Mouse (Mus musculus) liver, embryonic 14.5 days (tissue): Measurements from ENCODE around the gene Slc45a2. TPM values are rescaled to one million over a fixed set of nuclear protein-coding genes. Genes with fewer than 3 reads are reported as not detected.

ENCODE experiments used
- ATAC-seq: fragments of 200-750 bp; cut with Nextera tagmentation; 2 replicates; pipeline ENCODE4 v1.8.0; 2017; ENCODE audit warnings: moderate number of reproducible peaks, mild to moderate bottlenecking, moderate library complexity; ENCODE audit not compliant: insufficient read depth
- DNase-seq, 3 experiments: peaks; one replicate each; pipeline ENCODE4 v3.0.0-alpha.2; 2012 to 2013; ENCODE audit warnings: low read depth in 3 of 3, low spot score in 3 of 3
- H3K27ac ChIP-seq: fragments of 300-500 bp; sonication (generic); 2 replicates; pipeline ENCODE4 v1.5.1; 2014; ENCODE audit warnings: moderate library complexity, mild to moderate bottlenecking, control low read depth, inconsistent platforms
- H3K27me3 ChIP-seq: fragments of 300-500 bp; sonication (generic); 2 replicates; pipeline ENCODE4 v1.6.1; 2014; ENCODE audit warnings: mild to moderate bottlenecking, low read length, moderate library complexity; ENCODE audit not compliant: control insufficient read depth, insufficient read depth
- H3K36me3 ChIP-seq: fragments of 300-500 bp; sonication (generic); replicated peaks from 2 replicates; pipeline ENCODE4 v1.6.1; 2014; ENCODE audit warnings: low read depth; ENCODE audit not compliant: control insufficient read depth, insufficient read depth
- H3K4me1 ChIP-seq, 2 experiments: fragments of 200-500 bp in 1 of 2; fragments of 300-500 bp in 1 of 2; sonication (generic) in 1 of 2; replicated peaks; 2 replicates each; pipeline ENCODE4 v1.6.1; 2012 to 2014; ENCODE audit warnings: antibody characterized with exemption in 1 of 2, inconsistent platforms in 1 of 2, low read length in 1 of 2; ENCODE audit not compliant: control insufficient read depth in 2 of 2, insufficient read depth in 2 of 2
- H3K4me2 ChIP-seq: fragments of 300-500 bp; sonication (generic); 2 replicates; pipeline ENCODE4 v1.6.1; 2014; ENCODE audit warnings: low read depth, mild to moderate bottlenecking, control low read depth, moderate library complexity
- H3K4me3 ChIP-seq, 2 experiments: fragments of 200-500 bp in 1 of 2; fragments of 300-500 bp in 1 of 2; sonication (generic) in 1 of 2; 2 replicates each; pipeline ENCODE4 v1.5.1; 2012 to 2014; ENCODE audit warnings: low read depth in 2 of 2, low read length in 2 of 2, mild to moderate bottlenecking in 2 of 2, control low read depth in 1 of 2, inconsistent platforms in 1 of 2, moderate library complexity in 1 of 2; ENCODE audit not compliant: insufficient read depth in 1 of 2
- H3K9ac ChIP-seq: fragments of 300-500 bp; sonication (generic); replicated peaks from 2 replicates; pipeline ENCODE4 v1.6.1; 2014; ENCODE audit warnings: mild to moderate bottlenecking, control low read depth, moderate library complexity
- H3K9me3 ChIP-seq: fragments of 300-500 bp; sonication (generic); 2 replicates; pipeline ENCODE4 v1.6.1; 2016; ENCODE audit warnings: low read length, mixed read lengths; ENCODE audit not compliant: control insufficient read depth
- CTCF ChIP-seq: IDR thresholded peaks from 2 replicates; pipeline ENCODE4 v1.5.1; 2016; ENCODE audit warnings: antibody characterized with exemption, low read depth, control low read depth
- EP300 ChIP-seq: IDR thresholded peaks from 2 replicates; pipeline ENCODE4 v1.6.1; 2016; ENCODE audit warnings: antibody characterized with exemption, low read depth
- WGBS: fragments of 180-500 bp; shearing (Covaris S2); extraction: QIAGEN DNeasy Blood & Tissue Kit; methylation state at CpG from one replicate; pipeline ENCODE4 v1.1.7; 2014; ENCODE audit not compliant: insufficient replicate concordance; 5-methylcytosine and 5-hydroxymethylcytosine counted together
- polyA plus RNA-seq, 2 experiments: library from polyadenylated mRNA; depleted of rRNA in 1 of 2; stranded (reverse) in 1 of 2; unstranded in 1 of 2; fragments of >200 nt; fragmentation: Nextera tagmentation in 1 of 2; extraction: Ambion mirVana in 1 of 2; gene quantifications; 2 replicates each; pipeline versions ENCODE4 v1.2.1 to v1.2.3; 2012 to 2014

The Slc45a2 gene
- polyA plus RNA-seq, 2 experiments: 0.01 TPM; not detected in 1

DNA sequence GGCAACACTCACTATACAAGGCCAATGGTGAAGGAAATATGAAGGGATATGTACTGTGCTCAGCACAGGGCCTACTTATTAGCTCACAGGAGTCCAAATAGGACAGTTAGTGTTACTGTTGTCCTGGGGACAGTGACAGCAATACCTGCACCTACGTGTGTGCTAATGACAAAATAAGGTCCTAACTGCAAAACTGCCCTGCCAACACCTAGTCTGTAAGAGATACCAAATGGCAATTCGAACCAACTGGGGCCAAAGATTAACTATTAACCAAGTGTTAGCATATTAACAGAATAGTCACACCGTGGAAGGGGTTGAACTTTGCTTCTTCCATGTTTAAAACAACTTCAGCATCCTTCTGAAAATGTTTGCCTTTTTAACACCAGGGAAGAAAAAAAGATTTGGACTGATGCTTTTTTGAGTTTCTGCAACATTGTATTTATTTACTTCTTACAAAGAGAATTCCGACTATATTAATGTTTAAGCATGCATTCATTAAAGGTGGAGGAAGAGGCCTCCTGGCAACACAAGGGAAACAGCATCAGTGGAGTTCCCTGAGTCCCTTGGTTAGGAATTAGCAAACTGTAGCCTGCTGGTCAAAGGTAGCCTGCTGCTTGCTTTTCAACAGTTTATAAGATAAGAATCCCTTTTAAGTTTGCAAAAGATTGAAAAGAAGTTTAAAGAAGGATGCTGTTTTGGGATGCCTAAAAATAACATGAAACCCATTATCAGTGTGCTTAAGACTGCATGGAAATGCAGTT, 26.5 kb downstream of the Slc45a2 start:
- H3K36me3 ChIP-seq: no peaks in the 10 kb centered on the region
- H3K4me2 ChIP-seq: no peak overlapping the region
- peak; percentile 65; the same call in 1 of the 2 replicates for ATAC-seq
- 36% methylated on average over 4 of the region's 4 CpGs for WGBS
- peak in 1 of 3 experiments; percentile 12 for DNase-seq
- H3K27me3 ChIP-seq: no peaks in the 10 kb centered on the region
- no peaks in the 10 kb centered on the region for H3K9me3 ChIP-seq
- no peak overlapping the region for H3K9ac ChIP-seq
- no peak overlapping the region for H3K27ac ChIP-seq
- TF ChIP-seq CTCF (no peak), EP300 (no peak)
- no peak overlapping the region for H3K4me3 ChIP-seq
- H3K4me1 ChIP-seq: peaks cover 0 to 6% of the 10 kb centered on the region in 2 experiments; a peak in 1 of 4 replicates

- Histone ChIP-seq H3K4me3 (no peak overlapping the region), H3K4me1 (peaks cover 0 to 6% of the 10 kb centered on the region in 2 experiments; a peak in 1 of 4 replicates), H3K36me3 (no peaks in the 10 kb centered on the region), H3K27ac (no peak overlapping the region), H3K4me2 (no peak overlapping the region), H3K9ac (no peak overlapping the region), H3K9me3 (no peaks in the 10 kb centered on the region), H3K27me3 (no peaks in the 10 kb centered on the region)
- DNase-seq (no peak), ATAC-seq (no peak)
- no peak for TF ChIP-seq CTCF
- TF ChIP-seq EP300: no peak
- 67% methylated on average over 3 of the region's 3 CpGs for WGBS
Measured at GRCm38 (mm10) chr15:11030188-11030587, 29.7 kb downstream of the Slc45a2 start.

DNA sequence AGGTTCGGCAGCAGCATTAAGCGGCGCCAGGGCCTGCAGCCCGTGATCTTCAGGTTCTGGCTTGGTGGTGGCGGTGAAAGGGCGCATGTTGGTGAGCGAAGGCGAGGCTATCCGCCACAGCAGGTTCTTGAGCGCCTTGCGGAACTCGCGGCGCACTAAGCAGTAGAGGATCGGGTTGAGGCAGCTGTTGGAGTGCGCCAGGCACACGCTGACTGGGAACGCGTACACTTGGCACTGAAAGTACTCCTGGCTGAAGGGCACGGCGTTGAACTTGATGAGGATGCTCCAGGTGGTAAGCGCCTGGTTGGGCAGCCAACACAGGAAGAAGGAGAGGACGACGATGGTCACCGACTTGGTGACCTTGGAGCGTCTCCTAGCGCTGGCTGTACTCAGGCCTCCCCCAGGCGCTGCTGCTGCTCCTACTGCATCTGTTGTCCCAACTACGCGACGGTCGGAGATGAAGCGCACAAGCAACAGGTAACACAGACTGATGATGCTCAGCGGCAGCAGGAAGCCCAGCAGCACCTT, 35.5 kb downstream of the Slc45a2 start:
- TF ChIP-seq EP300 (no peak), CTCF (no peak)
- Histone ChIP-seq H3K27me3 (peaks cover 30% of the 10 kb centered on the region), H3K4me1 (no peaks in the 10 kb centered on the region), H3K9ac (no peak overlapping the region), H3K9me3 (no peaks in the 10 kb centered on the region), H3K36me3 (no peaks in the 10 kb centered on the region), H3K4me2 (peak overlapping the region; percentile 37), H3K27ac (no peak overlapping the region), H3K4me3 (no peak overlapping the region)
- no peak for ATAC-seq
- DNase-seq: no peak
- WGBS: 6% methylated on average over 34 of the region's 34 CpGs

DNA sequence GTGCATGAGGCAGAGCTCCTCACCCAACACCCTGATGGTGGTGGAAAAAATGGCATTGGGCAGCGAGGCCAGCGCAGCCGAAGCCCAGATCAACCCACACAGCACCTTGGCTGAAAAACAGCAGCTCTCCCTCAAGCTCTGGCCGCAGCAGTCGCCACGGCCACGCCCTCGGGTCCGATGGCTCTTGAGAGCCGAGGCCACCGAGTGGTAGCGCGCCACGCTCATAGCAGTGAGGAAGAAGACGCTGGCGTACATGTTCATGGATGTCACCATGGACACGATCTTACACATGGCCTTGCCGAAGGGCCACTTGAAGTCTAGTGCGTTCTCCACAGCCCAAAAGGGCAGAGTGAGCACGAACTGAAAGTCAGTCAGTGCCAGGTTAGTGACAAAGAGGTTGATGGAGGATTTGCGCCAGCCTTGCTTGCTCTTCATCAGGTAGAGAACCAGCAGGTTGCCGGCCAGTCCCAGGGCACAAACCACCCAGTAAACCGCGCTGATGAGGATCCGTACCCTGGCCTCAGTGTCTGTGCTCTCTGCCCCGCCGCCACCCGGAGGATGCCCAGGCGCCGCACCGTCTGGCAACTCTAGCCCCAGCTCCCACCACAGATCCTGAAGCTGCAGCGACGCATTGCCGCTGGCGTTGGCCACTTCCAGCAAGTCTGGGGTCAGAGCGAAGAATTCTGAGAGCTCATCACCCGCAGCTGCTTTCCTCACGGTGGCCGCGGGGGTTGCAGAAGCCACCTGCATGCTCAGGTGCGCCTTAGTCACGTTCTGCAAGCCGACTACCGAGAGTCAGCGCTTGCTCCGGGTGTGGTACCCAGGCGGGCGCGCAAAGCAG, 36.2 kb downstream of the Slc45a2 start:
- Histone ChIP-seq H3K9me3 (no peaks in the 10 kb centered on the region), H3K4me3 (peak overlapping the region; percentile 30 to 36), H3K9ac (no peak overlapping the region), H3K4me1 (no peaks in the 10 kb centered on the region), H3K27me3 (peaks cover 30% of the 10 kb centered on the region), H3K36me3 (no peaks in the 10 kb centered on the region), H3K4me2 (peak overlapping the region; percentile 37), H3K27ac (no peak overlapping the region)
- DNase-seq (no peak), ATAC-seq (no peak)
- TF ChIP-seq CTCF (no peak), EP300 (no peak)
- 6% methylated on average over 49 of the region's 49 CpGs for WGBS

DNA sequence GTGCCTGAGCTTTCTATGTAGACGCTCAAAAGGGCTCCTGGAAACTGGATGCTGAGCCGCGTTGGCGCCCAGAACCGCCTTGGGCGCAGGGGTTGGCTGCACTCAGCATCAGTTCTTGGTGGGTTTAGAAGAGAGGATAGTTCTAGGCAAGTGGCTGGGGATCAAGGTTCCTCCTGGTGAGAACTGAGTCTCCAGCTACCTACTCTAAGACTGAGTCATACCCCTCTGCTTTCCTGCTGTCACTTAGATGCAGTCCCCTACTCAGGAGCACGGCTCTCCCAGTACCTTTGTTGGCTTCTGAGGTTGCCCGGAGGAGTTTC, 36.8 kb downstream of the Slc45a2 start:
- Histone ChIP-seq H3K9ac (no peak overlapping the region), H3K27me3 (peaks cover 30% of the 10 kb centered on the region), H3K36me3 (no peaks in the 10 kb centered on the region), H3K4me1 (no peaks in the 10 kb centered on the region), H3K27ac (no peak overlapping the region), H3K4me2 (peak overlapping the region; percentile 37), H3K9me3 (no peaks in the 10 kb centered on the region), H3K4me3 (no peak overlapping the region; a peak in 1 of 4 replicates)
- DNase-seq: no peak
- TF ChIP-seq CTCF: no peak
- TF ChIP-seq EP300: no peak
- ATAC-seq: no peak
- WGBS: 6% methylated on average over 8 of the region's 8 CpGs
